Mouse (Mus musculus) liver (tissue): ENCODE data around the gene Celsr2.

Source experiments
- DNase-seq: peaks from one replicate; pipeline ENCODE4 v3.0.0-alpha.2; 2020; ENCODE audit warnings: mixed read lengths

The Celsr2 gene

GRCm38 (mm10) chr3:108411026-108411753, 4.2 kb downstream of the Celsr2 start:
- no peak for DNase-seq

- no peak for DNase-seq
Observed at GRCm38 (mm10) chr3:108410359-108410714, 5.0 kb downstream of the Celsr2 start.

GRCm38 (mm10) chr3:108409656-108410358, 5.5 kb downstream of the Celsr2 start:
- DNase-seq: no peak

GRCm38 (mm10) chr3:108408517-108409008, 6.8 kb downstream of the Celsr2 start:
- no peak for DNase-seq

- no peak for DNase-seq
Observed at GRCm38 (mm10) chr3:108406306-108406885, 9.0 kb downstream of the Celsr2 start.

- DNase-seq: no peak
Observed at GRCm38 (mm10) chr3:108405536-108406305, 9.6 kb downstream of the Celsr2 start.

GRCm38 (mm10) chr3:108402528-108402920, 12.8 kb downstream of the Celsr2 start:
- no peak for DNase-seq

DNA sequence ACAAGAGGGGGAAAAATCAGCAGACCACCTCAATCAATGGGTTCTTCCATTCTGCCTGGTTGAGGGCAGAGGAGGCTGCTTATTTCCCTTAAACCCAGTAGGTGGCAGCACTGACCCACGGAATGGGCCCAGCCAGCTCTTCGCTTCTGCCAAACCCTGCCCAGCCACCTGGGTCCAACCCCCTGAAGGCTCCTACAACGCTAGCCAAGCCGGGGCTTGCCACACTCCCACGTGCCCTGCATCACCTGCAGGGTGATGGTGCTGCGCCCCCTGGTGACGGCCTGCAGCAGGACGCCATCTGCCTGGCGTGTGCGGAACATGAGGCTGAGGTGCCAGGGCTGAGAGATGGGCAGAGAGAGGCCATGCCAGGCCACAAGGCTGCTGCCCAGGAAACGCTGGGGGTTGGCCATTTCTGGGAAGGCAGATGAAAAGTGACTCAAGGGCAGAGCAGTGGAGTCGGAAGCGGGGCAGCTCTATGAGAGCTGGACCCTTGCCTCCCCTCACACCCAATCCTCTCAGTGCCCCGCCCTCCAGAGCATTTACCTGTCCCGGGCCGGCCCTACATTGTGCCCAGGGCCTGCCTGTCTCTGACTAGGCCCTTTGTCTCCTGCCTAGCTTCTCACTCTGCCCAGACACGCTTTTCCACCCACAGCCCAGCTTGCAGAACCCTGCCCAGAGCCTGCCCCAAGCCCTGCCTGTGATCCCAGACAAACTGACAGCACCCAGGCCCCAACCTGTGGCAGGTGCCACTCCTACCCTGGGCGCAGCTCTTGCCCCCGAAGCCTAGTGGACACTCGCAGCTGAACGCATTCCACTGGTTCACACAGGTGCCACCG, 13.4 kb downstream of the Celsr2 start:
- DNase-seq: peak; percentile 79

DNA sequence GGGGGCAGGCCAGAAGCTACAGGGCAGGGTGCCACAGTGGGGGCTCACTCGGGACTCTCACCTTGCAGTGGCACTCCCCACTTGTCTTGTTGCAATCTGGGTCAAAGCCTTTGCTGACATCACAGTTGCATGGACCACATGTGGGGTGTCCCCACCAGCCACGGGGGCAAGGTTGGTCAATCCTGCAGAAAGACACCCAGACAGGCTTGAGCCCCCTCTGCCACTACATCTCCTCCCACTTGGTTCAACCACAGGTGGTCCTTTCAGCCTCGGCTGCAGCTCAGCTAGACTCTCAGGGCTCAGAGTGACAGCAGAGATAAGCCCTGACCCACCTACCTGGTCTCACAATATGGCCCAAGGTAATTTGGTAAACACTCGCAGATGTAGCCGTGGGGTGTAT, 14.9 kb downstream of the Celsr2 start:
- DNase-seq: no peak

- DNase-seq: no peak
Observed at GRCm38 (mm10) chr3:108398281-108398680, 17.1 kb downstream of the Celsr2 start.

GRCm38 (mm10) chr3:108392793-108393192, 22.6 kb downstream of the Celsr2 start:
- no peak for DNase-seq

DNA sequence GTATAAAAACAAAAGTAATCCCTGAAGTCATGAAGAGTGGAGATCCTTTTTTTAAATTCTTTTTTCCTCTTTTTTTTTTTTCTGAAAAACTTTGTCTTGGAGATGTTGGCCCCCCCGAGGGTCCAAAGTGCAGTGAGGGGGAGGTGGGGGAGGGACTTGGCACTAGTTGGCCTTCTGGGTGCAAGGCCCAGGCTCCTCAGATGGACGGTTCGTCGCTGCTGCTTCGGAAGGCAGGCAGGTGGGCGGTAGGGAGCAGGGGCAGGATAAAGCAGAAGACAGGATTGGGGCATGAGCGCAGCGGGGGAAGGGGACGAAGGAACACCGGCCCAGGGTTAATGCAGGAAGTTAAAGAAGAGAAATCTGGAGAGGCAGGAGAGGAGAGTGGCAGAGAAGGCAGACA, 23.1 kb downstream of the Celsr2 start:
- peak; percentile 19 for DNase-seq

DNA sequence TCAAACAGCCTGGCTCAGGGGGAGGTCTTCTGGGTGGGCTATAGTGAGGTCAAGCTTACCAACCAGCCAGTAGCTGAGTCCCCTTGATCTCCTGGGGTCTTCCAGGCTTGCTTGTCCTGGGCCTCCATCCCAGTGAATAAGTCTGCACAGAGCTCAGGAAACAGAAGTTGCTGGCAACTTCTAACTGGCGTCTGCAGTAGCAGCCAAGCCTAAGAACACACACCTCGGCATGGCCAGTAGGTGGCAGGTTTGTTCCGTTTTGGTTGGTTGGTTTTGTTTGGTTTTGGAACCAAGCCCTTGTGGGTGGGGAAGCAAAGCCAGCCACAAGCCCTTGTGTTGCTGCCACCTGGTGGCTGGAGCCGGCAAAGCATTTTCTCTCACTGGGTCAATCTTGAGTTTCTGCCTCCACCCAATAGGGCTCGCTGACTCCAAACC, 26.2 kb downstream of the Celsr2 start:
- peak; percentile 93 for DNase-seq

GRCm38 (mm10) chr3:108386186-108386585, 29.2 kb downstream of the Celsr2 start:
- DNase-seq: no peak

DNA sequence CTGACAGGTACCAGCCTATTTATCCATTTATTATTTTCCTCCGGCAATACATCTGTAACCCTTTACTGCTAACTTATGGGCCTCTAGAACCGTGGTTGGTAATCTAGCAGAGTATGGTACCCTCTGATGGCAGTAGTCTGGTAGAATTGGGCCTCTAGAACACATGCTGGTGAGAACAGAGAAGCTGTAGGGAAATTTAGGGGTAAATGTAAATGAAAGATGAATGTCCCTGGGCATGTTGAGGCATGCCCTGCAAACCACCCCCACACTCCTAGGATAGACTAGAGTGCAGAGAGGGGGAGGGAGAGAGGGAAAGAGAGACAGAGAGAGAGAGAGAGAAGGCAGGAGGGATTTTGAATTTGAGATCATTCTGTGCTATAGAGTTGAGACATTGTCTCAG, 30.9 kb downstream of the Celsr2 start:
- DNase-seq: no peak

GRCm38 (mm10) chr3:108383485-108384354, 31.6 kb downstream of the Celsr2 start, which contains the start of gene Psrc1:
Gene Psrc1, plus strand, starts transcription at chr3:108383839.
- DNase-seq: peak; percentile 95

- DNase-seq: no peak
Observed at GRCm38 (mm10) chr3:108381945-108382875, 33.1 kb downstream of the Celsr2 start.

- DNase-seq: peak; percentile 35
Observed at GRCm38 (mm10) chr3:108380695-108381094, 34.7 kb downstream of the Celsr2 start.

- no peak for DNase-seq
Observed at GRCm38 (mm10) chr3:108378875-108379663, 36.3 kb downstream of the Celsr2 start.
